Mouse (Mus musculus): ENCODE data around the gene Esrrb.

DNA sequence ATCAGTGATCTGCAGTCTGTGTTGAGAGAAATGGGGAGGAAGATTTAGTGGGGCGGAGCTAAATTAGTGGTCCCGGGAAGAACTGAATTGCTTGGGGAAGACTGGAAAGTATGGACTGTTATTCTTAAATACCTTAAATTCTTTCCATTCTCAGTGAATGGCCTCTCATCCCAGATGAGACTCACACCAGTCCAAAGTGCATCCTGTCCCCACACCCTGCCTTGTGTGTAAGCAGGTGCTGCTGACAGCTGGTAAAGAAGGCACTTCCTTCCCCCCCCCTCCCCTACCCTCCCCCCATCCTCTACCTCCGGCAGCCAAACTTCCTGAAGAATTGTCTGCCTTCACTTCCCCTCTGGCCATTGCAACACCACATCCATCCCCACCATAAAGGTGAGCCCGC is 105.3 kb downstream of the Esrrb start:
- TF ChIP-seq CTCF (IDR thresholded peaks at IDR 0.05; ENCODE audit: insufficient read depth, low read depth, low read length), result no peak
- TF ChIP-seq POLR2A (IDR thresholded peaks at IDR 0.05; ENCODE audit: insufficient read depth, low read depth, low read length), result no peak
